Mouse (Mus musculus): ENCODE results near the gene Fam71e1. TPM values are rescaled to one million over a fixed set of nuclear protein-coding genes. Genes with fewer than 3 reads are reported as not detected.

Gene Fam71e1
- polyA plus RNA-seq, 1 experiment from 2014 or later = 19.2 TPM

DNA sequence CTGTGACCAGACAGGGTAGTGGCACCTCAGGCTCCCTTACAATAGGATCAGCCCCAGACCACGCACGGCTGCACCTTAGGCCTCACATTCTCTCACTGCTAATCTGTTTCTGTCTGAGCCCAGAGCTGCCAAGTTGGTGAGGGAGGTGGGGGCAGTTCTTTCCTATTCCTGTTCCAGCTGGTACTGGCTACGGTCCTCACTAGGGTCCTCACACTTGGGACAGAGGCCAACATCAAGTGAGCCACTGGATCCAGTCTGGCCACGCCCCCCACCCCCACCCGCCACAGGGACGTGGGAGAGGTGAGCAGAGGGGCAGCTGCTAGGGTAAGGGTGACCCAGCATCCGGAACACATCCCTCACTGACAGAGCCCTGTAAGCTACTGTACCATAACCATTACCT, 40.6 kb downstream of the Fam71e1 start:
- no peaks in the 10 kb centered on the region for H3K4me1 ChIP-seq (replicated peaks; ENCODE audit: insufficient read depth, low read length)
- H3K9me3 ChIP-seq (replicated peaks; ENCODE audit: low read length) = no peaks in the 10 kb centered on the region
- no peak overlapping the region for H3K9ac ChIP-seq (ENCODE audit: low read depth, low read length)
- TF ChIP-seq CTCF (IDR thresholded peaks at IDR 0.05; ENCODE audit: low read depth) = no peak
- H3K27ac ChIP-seq = no peak overlapping the region
- H3K4me2 ChIP-seq (ENCODE audit: low read length) = no peak overlapping the region
- no peak for DNase-seq (ENCODE audit: low spot score)
- WGBS = 52% methylated on average over 7 of the region's 7 CpGs
- peaks cover 31% of the 10 kb centered on the region for H3K36me3 ChIP-seq (ENCODE audit: insufficient read depth, low read length)
- no peak overlapping the region for H3K4me3 ChIP-seq (replicated peaks; ENCODE audit: low read depth, low read length)
- ATAC-seq (replicated peaks; ENCODE audit: low FRiP score, low read depth) = no peak
- H3K27me3 ChIP-seq (ENCODE audit: insufficient read depth, low read length) = no peaks in the 10 kb centered on the region

DNA sequence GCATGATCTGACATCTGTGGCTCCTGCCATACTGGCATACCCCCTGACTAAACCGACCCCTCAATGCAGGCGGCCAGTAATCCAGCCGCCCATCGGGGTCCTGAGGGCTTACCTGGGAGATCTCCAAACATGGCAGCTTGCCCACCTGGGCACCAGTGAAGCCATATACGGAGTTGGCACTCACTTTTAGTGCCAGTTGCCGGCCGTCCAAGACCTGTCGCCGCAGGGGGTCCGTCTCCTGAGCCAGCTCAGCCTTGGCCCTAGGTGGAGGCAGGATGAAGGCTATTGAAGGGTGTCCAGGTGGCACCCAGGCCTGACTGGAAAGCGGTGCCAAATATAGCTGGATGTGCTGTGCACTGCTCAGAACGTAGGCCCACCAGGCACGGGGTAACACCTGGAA, 41.1 kb downstream of the Fam71e1 start:
- Histone ChIP-seq H3K4me2 (ENCODE audit: low read length) (no peak overlapping the region), H3K9ac (ENCODE audit: low read depth, low read length) (no peak overlapping the region), H3K4me3 (replicated peaks; ENCODE audit: low read depth, low read length) (no peak overlapping the region), H3K27me3 (ENCODE audit: insufficient read depth, low read length) (no peaks in the 10 kb centered on the region), H3K36me3 (ENCODE audit: insufficient read depth, low read length) (peaks cover 35% of the 10 kb centered on the region), H3K4me1 (replicated peaks; ENCODE audit: insufficient read depth, low read length) (no peaks in the 10 kb centered on the region), H3K27ac (no peak overlapping the region), H3K9me3 (replicated peaks; ENCODE audit: low read length) (no peaks in the 10 kb centered on the region)
- DNase-seq (ENCODE audit: low spot score) = no peak
- no peak for TF ChIP-seq CTCF (IDR thresholded peaks at IDR 0.05; ENCODE audit: low read depth)
- ATAC-seq (replicated peaks; ENCODE audit: low FRiP score, low read depth) = no peak
- 90% methylated on average over 13 of the region's 13 CpGs for WGBS

DNA sequence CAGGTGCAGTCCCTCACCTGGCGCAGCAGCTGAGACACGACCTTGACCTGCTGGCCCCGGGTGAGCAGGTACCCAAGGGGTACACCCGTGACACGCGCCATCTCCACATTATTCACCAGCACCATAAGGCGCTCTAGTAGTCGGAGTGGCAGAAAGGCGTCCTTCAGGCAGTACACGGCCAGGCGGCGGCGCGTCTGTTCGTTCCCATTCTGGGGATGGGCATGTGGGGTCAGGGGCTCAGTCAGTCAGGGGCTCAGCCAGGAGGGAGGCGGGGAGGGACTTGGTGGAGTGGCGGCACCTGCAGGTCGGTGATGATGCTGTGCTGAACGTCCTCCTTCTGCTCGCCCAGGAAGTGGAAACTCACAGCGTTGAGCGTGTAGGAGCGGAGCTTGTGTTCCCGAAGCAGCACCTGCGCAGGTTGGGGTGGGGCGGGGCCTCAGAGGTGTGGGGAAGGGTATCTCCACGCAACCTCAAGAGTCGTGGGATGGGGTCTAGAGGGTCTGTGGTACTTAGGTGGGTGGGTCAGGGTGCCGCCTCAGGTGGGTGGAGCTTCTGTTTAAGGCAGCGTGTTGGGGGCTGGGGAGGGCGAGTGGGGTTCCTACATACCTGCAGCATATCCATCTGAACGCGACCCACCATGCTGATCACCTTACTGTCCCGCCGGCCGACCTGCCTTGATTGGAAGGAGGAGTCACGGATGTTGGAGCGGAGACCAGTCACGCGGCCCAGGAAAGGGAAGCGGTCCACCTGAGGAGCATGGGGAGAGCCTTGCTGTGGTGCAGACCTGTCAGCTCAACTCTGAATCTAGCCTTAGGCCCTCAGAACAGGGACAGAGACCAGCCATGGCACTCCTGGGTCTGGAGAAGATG, 42.6 kb downstream of the Fam71e1 start:
- DNase-seq (ENCODE audit: low spot score) (no peak), ATAC-seq (replicated peaks; ENCODE audit: low FRiP score, low read depth) (no peak)
- TF ChIP-seq CTCF (IDR thresholded peaks at IDR 0.05; ENCODE audit: low read depth) = no peak
- WGBS = 91% methylated on average over 41 of the region's 41 CpGs
- Histone ChIP-seq H3K9ac (ENCODE audit: low read depth, low read length) (no peak overlapping the region), H3K9me3 (replicated peaks; ENCODE audit: low read length) (no peaks in the 10 kb centered on the region), H3K4me2 (ENCODE audit: low read length) (no peak overlapping the region), H3K27me3 (ENCODE audit: insufficient read depth, low read length) (no peaks in the 10 kb centered on the region), H3K4me1 (replicated peaks; ENCODE audit: insufficient read depth, low read length) (no peaks in the 10 kb centered on the region), H3K36me3 (ENCODE audit: insufficient read depth, low read length) (peaks cover 37% of the 10 kb centered on the region), H3K4me3 (replicated peaks; ENCODE audit: low read depth, low read length) (no peak overlapping the region), H3K27ac (no peak overlapping the region)

DNA sequence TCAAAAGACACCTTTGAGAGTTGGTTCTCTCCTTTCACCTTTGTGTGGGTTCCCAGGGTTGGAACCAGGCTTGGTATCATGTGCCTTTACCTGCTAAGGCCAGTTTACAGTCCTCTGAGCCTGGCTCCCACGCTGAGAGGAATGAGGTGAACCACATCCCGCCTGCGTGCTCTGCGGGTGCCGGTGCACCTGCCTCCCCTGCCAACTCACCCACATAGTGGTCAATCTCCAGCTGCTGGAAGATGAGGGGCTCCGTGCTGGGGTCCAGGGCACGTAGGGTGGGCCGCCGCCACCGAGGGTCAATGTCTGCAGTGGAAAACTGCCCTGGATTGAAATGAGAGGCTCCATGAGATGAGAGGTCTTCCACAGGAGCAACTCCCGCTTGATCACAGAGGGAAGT, 46.2 kb downstream of the Fam71e1 start:
- no peak for TF ChIP-seq CTCF (IDR thresholded peaks at IDR 0.05; ENCODE audit: low read depth)
- Histone ChIP-seq H3K36me3 (ENCODE audit: insufficient read depth, low read length) (peaks cover 30% of the 10 kb centered on the region), H3K4me2 (ENCODE audit: low read length) (no peak overlapping the region), H3K4me3 (replicated peaks; ENCODE audit: low read depth, low read length) (no peak overlapping the region), H3K27me3 (ENCODE audit: insufficient read depth, low read length) (no peaks in the 10 kb centered on the region), H3K27ac (no peak overlapping the region), H3K4me1 (replicated peaks; ENCODE audit: insufficient read depth, low read length) (no peaks in the 10 kb centered on the region), H3K9ac (ENCODE audit: low read depth, low read length) (no peak overlapping the region), H3K9me3 (replicated peaks; ENCODE audit: low read length) (no peaks in the 10 kb centered on the region)
- 93% methylated on average over 11 of the region's 11 CpGs for WGBS
- DNase-seq (ENCODE audit: low spot score) = no peak
- ATAC-seq (replicated peaks; ENCODE audit: low FRiP score, low read depth) = no peak

DNA sequence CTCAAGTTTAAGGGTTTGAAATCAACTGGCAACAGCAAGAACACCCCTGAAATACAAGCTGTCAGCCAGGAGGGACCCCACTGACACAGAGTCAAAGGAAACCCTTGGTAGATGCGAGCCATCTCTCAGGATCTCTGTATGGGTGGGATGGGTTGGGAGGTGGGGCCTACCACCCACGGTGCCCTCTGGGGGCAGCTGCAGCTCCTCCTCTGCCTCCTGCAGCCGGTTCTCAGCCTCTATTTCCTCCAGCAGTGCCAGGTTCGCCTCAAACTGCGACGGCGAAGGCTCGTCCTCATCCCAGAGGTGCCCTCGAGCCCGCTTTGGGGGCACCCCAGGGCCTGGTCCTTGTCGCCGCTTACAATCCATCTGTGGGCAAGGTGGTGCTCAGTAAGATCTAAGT, 46.7 kb downstream of the Fam71e1 start:
- no peak for ATAC-seq (replicated peaks; ENCODE audit: low FRiP score, low read depth)
- no peak overlapping the region for H3K27ac ChIP-seq
- no peak for DNase-seq (ENCODE audit: low spot score)
- 82% methylated on average over 12 of the region's 12 CpGs for WGBS
- peaks cover 25% of the 10 kb centered on the region; the same call in 1 of the 2 replicates for H3K36me3 ChIP-seq (ENCODE audit: insufficient read depth, low read length)
- H3K9ac ChIP-seq (ENCODE audit: low read depth, low read length) = no peak overlapping the region
- no peak for TF ChIP-seq CTCF (IDR thresholded peaks at IDR 0.05; ENCODE audit: low read depth)
- H3K4me3 ChIP-seq (replicated peaks; ENCODE audit: low read depth, low read length) = no peak overlapping the region
- no peak overlapping the region for H3K4me2 ChIP-seq (ENCODE audit: low read length)
- no peaks in the 10 kb centered on the region for H3K27me3 ChIP-seq (ENCODE audit: insufficient read depth, low read length)
- H3K9me3 ChIP-seq (replicated peaks; ENCODE audit: low read length) = no peaks in the 10 kb centered on the region
- no peaks in the 10 kb centered on the region; the same call in 1 of the 2 replicates for H3K4me1 ChIP-seq (replicated peaks; ENCODE audit: insufficient read depth, low read length)

DNA sequence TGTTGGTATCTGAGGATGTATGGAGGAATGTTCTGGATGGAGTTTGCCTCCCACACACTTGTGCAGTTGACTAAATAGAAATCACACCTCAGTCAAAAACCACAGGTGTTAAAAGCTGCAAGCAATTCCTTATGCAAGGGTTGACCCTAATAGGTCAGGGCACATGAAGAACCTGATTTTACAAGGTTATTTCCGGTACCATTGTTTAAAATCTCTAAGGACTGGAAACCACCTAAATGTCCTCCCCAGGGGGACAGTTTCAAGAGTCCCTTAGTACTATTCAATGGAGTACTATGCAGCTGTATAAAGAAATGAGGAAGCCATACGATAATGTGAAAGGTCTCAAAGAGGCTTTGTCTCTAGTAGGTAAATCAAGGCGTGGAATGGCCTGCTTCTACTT, 49.9 kb downstream of the Fam71e1 start:
- 100% methylated on average over 3 of the region's 3 CpGs for WGBS
- DNase-seq (ENCODE audit: low spot score) (no peak), ATAC-seq (replicated peaks; ENCODE audit: low FRiP score, low read depth) (no peak)
- Histone ChIP-seq H3K4me1 (replicated peaks; ENCODE audit: insufficient read depth, low read length) (no peaks in the 10 kb centered on the region; the same call in 1 of the 2 replicates), H3K9ac (ENCODE audit: low read depth, low read length) (no peak overlapping the region), H3K27ac (no peak overlapping the region), H3K27me3 (ENCODE audit: insufficient read depth, low read length) (no peaks in the 10 kb centered on the region), H3K9me3 (replicated peaks; ENCODE audit: low read length) (no peaks in the 10 kb centered on the region), H3K36me3 (ENCODE audit: insufficient read depth, low read length) (peaks cover 33% of the 10 kb centered on the region), H3K4me3 (replicated peaks; ENCODE audit: low read depth, low read length) (no peak overlapping the region), H3K4me2 (ENCODE audit: low read length) (no peak overlapping the region)
- no peak for TF ChIP-seq CTCF (IDR thresholded peaks at IDR 0.05; ENCODE audit: low read depth)

Data from kidney, postnatal 0 days (tissue).